Mouse (Mus musculus) embryo, embryonic 10.5 days (tissue): Measurements from ENCODE around the gene Tra2b.
"Not testable (repeated sequence)": the region's sequence is repeated elsewhere in the genome, so short reads cannot be mapped to it uniquely, and the experiment has no call there.

Experiments
- DNase-seq: peaks from one replicate; pipeline ENCODE4 v3.0.0-alpha.2; 2015; ENCODE audit warnings: low spot score

Tra2b gene

GRCm38 (mm10) chr16:22265849-22266376 is at the start of gene Tra2b:
Gene Tra2b (minus strand): TSS chr16:22266005.
- DNase-seq = peak; percentile 99

GRCm38 (mm10) chr16:22310649-22311048 is 44.8 kb upstream of the Tra2b start:
- peak; percentile 55 for DNase-seq

GRCm38 (mm10) chr16:22302606-22303005 is 36.8 kb upstream of the Tra2b start:
- DNase-seq = peak; percentile 82

GRCm38 (mm10) chr16:22301378-22301777 is 35.6 kb upstream of the Tra2b start:
- no peak for DNase-seq

- DNase-seq = no peak
These were observed 31.1 kb upstream of the Tra2b start for GRCm38 (mm10) chr16:22296901-22297300.

- not testable (repeated sequence) for DNase-seq
These were observed 29.0 kb upstream of the Tra2b start for GRCm38 (mm10) chr16:22294812-22295211.

GRCm38 (mm10) chr16:22293600-22293999 is 27.8 kb upstream of the Tra2b start:
- no peak for DNase-seq

- no peak for DNase-seq
These were observed 26.6 kb upstream of the Tra2b start for GRCm38 (mm10) chr16:22292394-22292793.

- no peak for DNase-seq
These were observed 23.8 kb upstream of the Tra2b start for GRCm38 (mm10) chr16:22289643-22290042.

GRCm38 (mm10) chr16:22286996-22287395 is 21.2 kb upstream of the Tra2b start:
- no peak for DNase-seq

GRCm38 (mm10) chr16:22276536-22276935 is 10.7 kb upstream of the Tra2b start:
- no peak for DNase-seq

GRCm38 (mm10) chr16:22275142-22275541 is 9.3 kb upstream of the Tra2b start:
- no peak for DNase-seq

- DNase-seq = no peak
These were observed 4.7 kb upstream of the Tra2b start for GRCm38 (mm10) chr16:22270491-22270890.

- peak; percentile 59 for DNase-seq
These were observed 579 bp upstream of the Tra2b start for GRCm38 (mm10) chr16:22266384-22266783.

GRCm38 (mm10) chr16:22264962-22265848 is 600 bp downstream of the Tra2b start:
- peak; percentile 87 for DNase-seq

GRCm38 (mm10) chr16:22264232-22264961 is 1.4 kb downstream of the Tra2b start:
- DNase-seq = peak; percentile 45

GRCm38 (mm10) chr16:22263124-22263523 is 2.7 kb downstream of the Tra2b start:
- DNase-seq = no peak

- no peak for DNase-seq
These were observed 4.2 kb downstream of the Tra2b start for GRCm38 (mm10) chr16:22261563-22261962.

GRCm38 (mm10) chr16:22260423-22261143 is 5.2 kb downstream of the Tra2b start:
- DNase-seq = no peak

GRCm38 (mm10) chr16:22252255-22252654 is 13.6 kb downstream of the Tra2b start:
- not testable (repeated sequence) for DNase-seq

- no peak for DNase-seq
These were observed 15.5 kb downstream of the Tra2b start for GRCm38 (mm10) chr16:22250307-22250706.

GRCm38 (mm10) chr16:22249754-22250153 is 16.1 kb downstream of the Tra2b start:
- no peak for DNase-seq
